Mouse (Mus musculus) G1E (cell line): ENCODE data around the gene Qsox1. TPM values are rescaled to one million over a fixed set of nuclear protein-coding genes. Genes with fewer than 3 reads are reported as not detected.

Experiments used
- ATAC-seq: 2 replicates; pipeline ENCODE4 v1.8.0; 2016; ENCODE audit warnings: mild to moderate bottlenecking; ENCODE audit not compliant: insufficient number of reproducible peaks, poor library complexity, low FRiP score, severe bottlenecking; ENCODE audit errors: extremely low read depth
- DNase-seq: peaks from one replicate; pipeline ENCODE4 v3.0.0; 2012; ENCODE audit warnings: low spot score
- H3K27me3 ChIP-seq: 2 replicates; pipeline ENCODE4 v1.6.1; 2012; ENCODE audit warnings: mild to moderate bottlenecking, low read length, inconsistent platforms; ENCODE audit not compliant: insufficient read depth
- H3K36me3 ChIP-seq: replicated peaks from 2 replicates; pipeline ENCODE3; 2012; ENCODE audit warnings: mild to moderate bottlenecking, inconsistent platforms
- H3K4me1 ChIP-seq: 2 replicates; pipeline ENCODE4 v1.6.1; 2012; ENCODE audit warnings: low read depth, low read length, inconsistent platforms, mixed read lengths; ENCODE audit not compliant: insufficient read depth
- H3K4me3 ChIP-seq: 2 replicates; pipeline ENCODE4 v1.5.1; 2012; ENCODE audit warnings: low read depth, mild to moderate bottlenecking, inconsistent platforms, low read length, moderate library complexity, mixed read lengths
- H3K9me3 ChIP-seq: replicated peaks from 2 replicates; pipeline ENCODE4 v1.6.1; 2012; ENCODE audit warnings: inconsistent platforms
- CTCF ChIP-seq: IDR thresholded peaks from 2 replicates; pipeline ENCODE4 v1.5.1; 2012; ENCODE audit warnings: low read depth, low read length, inconsistent platforms, mixed read lengths
- GATA1 ChIP-seq: IDR thresholded peaks from 2 replicates; pipeline ENCODE4 v1.6.1; 2012; ENCODE audit warnings: borderline replicate concordance, low read length, inconsistent platforms, mixed read lengths
- GATA2 ChIP-seq: IDR thresholded peaks from 2 replicates; pipeline ENCODE4 v1.6.1; 2012; ENCODE audit warnings: low read depth, low read length, inconsistent platforms, borderline replicate concordance
- POLR2AphosphoS5 ChIP-seq: IDR thresholded peaks from 2 replicates; pipeline ENCODE4 v1.6.1; 2012; ENCODE audit warnings: low read depth, low read length, inconsistent platforms; ENCODE audit not compliant: insufficient replicate concordance
- TAL1 ChIP-seq: conservative IDR thresholded peaks from 2 replicates; pipeline ENCODE4 v1.6.1; 2012; ENCODE audit warnings: low read depth, low read length, inconsistent platforms, mixed read lengths
- polyA plus RNA-seq: library from polyadenylated mRNA; stranded (reverse); fragments of >175 nt; gene quantifications from 2 replicates; pipeline ENCODE4 v1.2.3, GENCODE M21; 2012
- total RNA-seq, 2 experiments: library from RNA; stranded (forward) in 1 of 2; stranded (reverse) in 1 of 2; fragments of 200-1000 nt in 1 of 2; fragments of >200 nt in 1 of 2; fragmentation: Nextera tagmentation in 1 of 2; gene quantifications; 2 replicates each; pipeline ENCODE4 v1.2.3; 2014 to 2017

Gene Qsox1
- total and polyA plus RNA-seq, 3 experiments, result 1.8 to 4.6 (median 2.0) TPM

DNA sequence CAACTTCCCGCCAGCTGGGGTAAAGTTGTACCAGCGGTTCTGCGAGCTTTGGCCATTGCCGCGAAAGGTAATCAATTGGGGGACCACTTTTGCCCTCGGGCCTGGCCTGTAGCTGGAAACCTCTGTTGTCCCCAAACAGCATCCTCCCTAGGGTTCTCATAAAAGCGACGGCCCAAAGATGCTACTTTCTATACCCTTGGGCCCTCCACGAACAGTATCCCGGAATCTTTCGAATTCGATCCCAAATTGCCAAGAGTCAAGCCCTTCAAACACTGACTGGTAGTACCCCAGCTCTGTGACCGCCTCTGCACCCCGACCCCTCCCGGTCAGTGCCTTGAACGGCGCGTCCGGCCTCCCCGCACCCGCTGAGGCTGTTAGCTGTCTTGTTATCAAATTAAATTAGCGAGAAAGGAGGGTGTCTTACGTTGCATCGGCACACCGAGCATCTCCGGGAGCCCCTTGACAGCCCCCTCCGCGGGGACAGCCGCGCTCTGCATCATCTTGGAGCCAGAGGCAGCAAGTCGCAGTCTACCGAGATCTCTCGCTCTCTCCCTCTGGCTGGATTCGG, 71.2 kb downstream of the Qsox1 start:
- Histone ChIP-seq H3K4me1 (0 out of 2 replicates have a peak, but pooled peaks cover 2% of the 10 kb centered on the region), H3K36me3 (no peaks in the 10 kb centered on the region), H3K4me3 (no peak overlapping the region), H3K27me3 (peaks cover 77% of the 10 kb centered on the region), H3K9me3 (no peaks in the 10 kb centered on the region)
- no peak for TF ChIP-seq GATA2
- no peak for TF ChIP-seq TAL1
- no peak for TF ChIP-seq GATA1
- no peak for TF ChIP-seq CTCF
- TF ChIP-seq POLR2AphosphoS5, result no peak
- no peak for ATAC-seq
- no peak for DNase-seq

DNA sequence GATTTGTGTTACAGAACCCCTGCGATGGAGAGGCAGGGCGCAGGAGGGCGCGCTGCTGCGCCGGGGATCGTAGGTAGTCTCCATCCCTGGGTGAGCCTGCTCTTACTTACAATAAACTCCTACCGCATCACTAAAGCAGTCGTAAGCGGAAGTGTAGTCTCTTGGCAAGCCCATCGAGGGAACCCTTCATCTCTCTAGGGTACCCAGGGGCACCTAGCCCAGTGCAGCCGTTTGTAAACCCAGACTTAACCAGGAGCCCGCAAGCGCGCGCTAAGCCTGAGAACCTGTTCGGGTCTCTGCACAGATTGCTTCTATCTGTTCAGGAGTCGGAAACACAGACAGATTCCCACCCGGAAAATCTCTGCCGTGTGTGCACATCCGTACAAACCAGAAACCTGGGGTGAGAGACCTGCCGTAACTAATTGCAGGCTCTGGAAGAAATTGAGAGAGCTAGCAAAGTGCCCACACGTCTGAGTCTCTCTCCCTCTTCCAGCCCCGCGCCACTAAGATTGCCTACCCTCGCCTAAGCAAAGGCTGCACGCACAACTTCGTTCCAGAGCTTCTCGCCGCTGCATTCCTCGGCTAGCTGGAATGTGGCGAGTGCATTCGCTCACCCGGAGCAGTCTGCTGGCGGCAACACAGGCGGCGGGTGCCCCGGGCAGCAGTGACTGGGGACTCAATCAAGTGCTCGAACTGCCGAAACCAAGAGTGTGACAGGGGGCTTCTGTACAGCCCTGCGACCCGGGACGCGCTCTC, 71.9 kb downstream of the Qsox1 start:
- ATAC-seq (no peak), DNase-seq (no peak)
- 0 out of 2 replicates have a peak, but pooled peaks cover 2% of the 10 kb centered on the region for H3K4me1 ChIP-seq
- no peaks in the 10 kb centered on the region for H3K36me3 ChIP-seq
- peaks cover 79% of the 10 kb centered on the region for H3K27me3 ChIP-seq
- TF ChIP-seq POLR2AphosphoS5, result no peak
- TF ChIP-seq CTCF, result no peak
- TF ChIP-seq GATA2, result no peak
- TF ChIP-seq TAL1, result no peak
- TF ChIP-seq GATA1, result no peak
- H3K4me3 ChIP-seq, result no peak overlapping the region
- H3K9me3 ChIP-seq, result no peaks in the 10 kb centered on the region

DNA sequence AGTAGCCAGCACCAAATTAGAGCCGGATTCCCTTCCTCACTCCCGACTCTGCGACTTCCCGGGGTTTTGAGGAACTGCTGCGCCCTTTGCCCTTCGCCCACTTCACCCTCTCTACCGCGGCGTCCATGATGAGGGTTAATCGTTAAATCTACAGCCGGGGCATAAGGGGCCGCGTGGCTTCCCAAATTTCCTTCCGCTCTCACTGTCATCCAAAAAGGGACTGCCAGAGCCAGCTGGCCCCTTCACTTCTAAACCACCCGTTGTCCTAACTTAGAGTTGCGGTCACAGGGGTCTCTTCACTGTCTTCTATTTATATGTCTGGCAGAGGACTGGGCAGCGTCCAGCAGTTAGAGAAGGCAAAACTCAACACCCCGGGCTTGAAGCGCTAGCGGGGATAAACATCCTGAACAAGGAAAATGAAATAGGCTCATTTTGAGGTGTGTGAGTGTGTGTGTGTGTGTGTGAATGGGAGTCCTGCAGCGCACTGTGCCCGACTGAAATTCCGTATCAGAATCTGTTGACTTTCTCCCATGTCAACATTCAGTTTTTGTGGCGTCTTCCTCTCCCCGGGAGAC, 74.8 kb downstream of the Qsox1 start:
- H3K4me3 ChIP-seq, result no peak overlapping the region
- peaks cover 85% of the 10 kb centered on the region for H3K27me3 ChIP-seq
- H3K4me1 ChIP-seq, result 0 out of 2 replicates have a peak, but pooled peaks cover 2% of the 10 kb centered on the region
- no peaks in the 10 kb centered on the region for H3K9me3 ChIP-seq
- DNase-seq, result no peak
- no peak for ATAC-seq
- H3K36me3 ChIP-seq, result no peaks in the 10 kb centered on the region
- TF ChIP-seq CTCF (no peak), GATA1 (no peak), GATA2 (no peak), POLR2AphosphoS5 (no peak), TAL1 (no peak)

GRCm38 (mm10) chr1:155737017-155737808, 75.5 kb downstream of the Qsox1 start:
- peaks cover 83% of the 10 kb centered on the region for H3K27me3 ChIP-seq
- ATAC-seq, result no peak
- no peaks in the 10 kb centered on the region for H3K9me3 ChIP-seq
- DNase-seq, result no peak
- no peaks in the 10 kb centered on the region for H3K36me3 ChIP-seq
- no peak for TF ChIP-seq TAL1
- no peak for TF ChIP-seq GATA2
- TF ChIP-seq POLR2AphosphoS5, result no peak
- TF ChIP-seq CTCF, result no peak
- TF ChIP-seq GATA1, result no peak
- H3K4me1 ChIP-seq, result 0 out of 2 replicates have a peak, but pooled peaks cover 2% of the 10 kb centered on the region
- no peak overlapping the region for H3K4me3 ChIP-seq

DNA sequence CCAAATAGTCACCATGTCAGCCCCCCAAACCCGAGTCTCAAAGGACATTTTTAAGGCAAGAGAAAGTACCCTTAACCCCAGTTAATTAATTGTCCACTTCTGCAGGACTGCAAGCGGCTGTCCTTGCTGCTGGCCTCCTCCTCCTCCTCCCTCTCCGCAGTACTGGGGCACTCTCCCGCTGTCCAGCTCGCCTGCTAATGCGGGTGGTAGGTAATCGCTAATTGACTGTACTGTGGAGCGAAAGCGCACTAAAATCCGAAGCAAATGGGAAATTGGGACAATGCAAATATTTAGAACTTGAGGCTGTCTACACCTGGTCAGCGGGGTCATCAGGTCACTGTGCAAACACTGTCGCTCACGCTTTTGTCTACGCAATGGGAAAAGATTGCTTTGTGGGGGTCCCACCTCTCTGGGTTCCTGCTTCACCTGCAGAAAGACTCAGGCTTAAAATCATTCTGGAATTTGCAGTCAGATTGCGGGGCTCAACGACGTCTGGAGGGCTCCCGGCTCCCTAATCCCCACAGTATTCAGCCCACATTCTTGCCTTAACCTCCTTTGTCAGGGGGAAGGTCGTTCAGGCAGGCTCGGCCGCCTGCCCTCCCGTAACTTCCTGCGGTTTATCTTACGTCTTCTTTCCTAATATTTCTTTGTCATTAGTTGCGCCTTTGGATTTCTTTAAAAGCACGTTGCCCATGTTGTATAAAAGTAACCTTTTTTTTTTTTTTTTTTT, 76.4 kb downstream of the Qsox1 start:
- DNase-seq (no peak), ATAC-seq (no peak)
- Histone ChIP-seq H3K4me1 (0 out of 2 replicates have a peak, but pooled peaks cover 2% of the 10 kb centered on the region), H3K4me3 (no peak overlapping the region), H3K9me3 (no peaks in the 10 kb centered on the region), H3K27me3 (peaks cover 80% of the 10 kb centered on the region), H3K36me3 (no peaks in the 10 kb centered on the region)
- TF ChIP-seq POLR2AphosphoS5 (no peak), CTCF (no peak), TAL1 (no peak), GATA2 (no peak), GATA1 (no peak)
